Mouse (Mus musculus): Measurements from ENCODE around the gene Nicn1. TPM values are rescaled to one million over a fixed set of nuclear protein-coding genes. Genes with fewer than 3 reads are reported as not detected.
"Not testable (repeated sequence)": the region's sequence is repeated elsewhere in the genome, so short reads cannot be mapped to it uniquely, and the experiment has no call there.

The Nicn1 gene
- polyA plus RNA-seq, 1 experiment from 2014 or later: 65.1 TPM

DNA sequence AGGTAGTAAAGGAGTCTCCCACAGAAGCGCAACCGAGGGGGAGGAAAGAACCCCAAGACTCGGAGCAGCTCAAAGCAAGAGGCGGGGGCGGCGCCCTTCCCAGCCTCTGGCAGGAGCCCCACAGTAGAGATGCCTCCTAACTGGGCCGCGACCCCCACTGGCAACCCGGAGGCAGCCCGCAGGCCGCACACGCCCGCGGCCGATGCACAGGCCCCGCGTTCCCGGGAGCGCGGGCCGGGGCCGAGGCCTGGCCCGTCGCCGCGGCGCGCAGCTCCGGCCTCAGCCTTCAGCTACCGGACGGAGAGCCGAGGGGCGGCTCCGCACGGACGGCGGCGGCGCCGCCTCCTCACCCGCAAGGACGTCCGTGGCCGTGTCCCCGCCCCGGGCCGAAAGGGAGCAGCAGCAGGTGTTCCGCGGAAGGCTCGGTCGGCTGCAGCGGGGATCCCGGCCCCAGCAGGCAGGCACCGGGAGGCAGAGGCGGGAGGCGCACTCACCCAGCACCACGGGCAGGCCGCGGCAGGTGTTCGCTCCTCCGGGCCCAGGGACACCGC, 27.0 kb upstream of the Nicn1 start:
- Histone ChIP-seq H3K9me3 (ENCODE audit: control insufficient read depth, low read length) (no peaks in the 10 kb centered on the region), H3K4me1 (ENCODE audit: control insufficient read depth, insufficient read depth, low read length) (peaks cover 15% of the 10 kb centered on the region), H3K4me3 (ENCODE audit: low read depth, low read length) (peak overlapping the region; percentile 78), H3K27ac (ENCODE audit: low read depth, low read length) (peak overlapping the region; percentile 86), H3K9ac (ENCODE audit: low read length) (peak overlapping the region; percentile 81), H3K27me3 (ENCODE audit: control insufficient read depth, insufficient read depth, low read length) (no peaks in the 10 kb centered on the region), H3K36me3 (ENCODE audit: control insufficient read depth, insufficient read depth, low read length) (no peaks in the 10 kb centered on the region), H3K4me2 (ENCODE audit: low read depth) (peak overlapping the region; percentile 53)
- ATAC-seq (ENCODE audit: insufficient read depth, low FRiP score, low TSS enrichment): peak; percentile 67
- WGBS: 1% methylated on average over 52 of the region's 62 CpGs
- DNase-seq (ENCODE audit: low spot score): peak; percentile 59

DNA sequence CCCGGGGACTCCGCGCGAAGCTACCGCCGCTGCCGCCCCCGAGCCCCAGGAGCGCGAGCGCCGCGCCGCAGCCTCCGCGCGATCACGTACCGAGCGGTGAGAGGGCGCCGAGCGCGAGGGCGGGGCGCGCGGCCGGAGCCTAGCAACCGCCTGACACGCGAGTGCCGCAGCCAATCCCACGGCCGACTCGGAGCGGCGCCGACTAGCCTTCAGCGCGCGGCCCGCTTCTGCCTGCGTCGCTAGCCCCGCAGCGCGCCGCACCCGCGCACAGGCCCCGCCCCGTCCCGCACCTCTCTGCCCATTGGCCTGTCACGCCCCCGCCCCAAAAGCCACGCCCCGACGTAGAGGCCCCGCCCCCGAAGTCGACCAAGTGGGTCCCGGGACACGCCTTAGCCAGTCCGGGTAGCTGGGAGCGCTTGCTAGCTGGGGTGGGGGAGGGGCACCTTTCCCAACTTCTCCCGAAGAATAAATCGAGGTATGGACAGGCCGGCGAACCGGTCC, 26.5 kb upstream of the Nicn1 start, which contains the start of gene Dag1:
TSS of gene Dag1 (minus strand) at position 269 of the 501 bp plus-strand sequence.
- 0% methylated on average over 70 of the region's 71 CpGs for WGBS

DNA sequence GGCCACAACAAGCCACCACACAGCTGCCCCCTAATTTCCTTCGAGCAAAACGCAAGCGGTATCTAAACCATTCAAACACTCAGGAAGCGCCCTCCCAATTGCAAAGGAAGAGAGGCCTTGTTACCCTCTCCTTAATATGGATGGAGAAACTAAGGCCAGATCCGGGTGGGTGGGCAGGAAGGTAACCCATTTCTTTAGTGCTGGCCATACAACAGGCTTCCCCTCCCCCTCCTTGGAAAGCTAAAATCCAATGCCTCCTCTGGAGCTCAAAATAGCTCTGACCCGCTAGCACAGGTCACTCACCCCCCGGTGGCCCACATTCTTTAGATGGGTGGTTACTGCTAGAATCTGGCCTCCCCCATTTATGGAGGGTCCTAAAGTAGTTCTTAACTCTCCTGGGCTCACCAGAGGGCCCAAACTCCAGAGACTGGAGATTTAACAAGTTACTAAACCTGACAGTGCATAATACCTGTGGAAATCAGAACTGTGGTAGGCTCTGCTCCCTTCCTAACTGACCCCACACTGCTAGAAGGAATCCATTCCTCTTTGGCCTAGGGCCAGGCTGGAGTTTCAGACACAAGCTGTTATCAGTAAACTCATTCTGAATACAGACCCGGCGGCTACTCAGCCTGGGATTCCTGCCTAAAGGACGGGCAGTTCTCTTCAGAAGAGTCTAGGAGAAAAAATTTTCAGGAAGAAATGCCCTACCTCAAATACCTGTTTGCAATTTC, 25.9 kb upstream of the Nicn1 start:
- Histone ChIP-seq H3K4me2 (ENCODE audit: low read depth) (peak overlapping the region; percentile 53), H3K4me1 (ENCODE audit: control insufficient read depth, insufficient read depth, low read length) (peaks cover 15% of the 10 kb centered on the region), H3K27ac (ENCODE audit: low read depth, low read length) (peak overlapping the region; percentile 30), H3K36me3 (ENCODE audit: control insufficient read depth, insufficient read depth, low read length) (no peaks in the 10 kb centered on the region), H3K27me3 (ENCODE audit: control insufficient read depth, insufficient read depth, low read length) (no peaks in the 10 kb centered on the region), H3K4me3 (ENCODE audit: low read depth, low read length) (peak overlapping the region; percentile 78), H3K9ac (ENCODE audit: low read length) (peak overlapping the region; percentile 46), H3K9me3 (ENCODE audit: control insufficient read depth, low read length) (no peaks in the 10 kb centered on the region)
- DNase-seq (ENCODE audit: low spot score) (no peak), ATAC-seq (ENCODE audit: insufficient read depth, low FRiP score, low TSS enrichment) (no peak; the same call in none of the 2 replicates)
- whole genome bisulfite sequencing: 13% methylated on average over 10 of the region's 10 CpGs

More for the DNA sequence above, 26.5 kb upstream of the Nicn1 start, which contains the start of gene Dag1:
- no peaks in the 10 kb centered on the region for H3K27me3 ChIP-seq (ENCODE audit: control insufficient read depth, insufficient read depth, low read length)
- ATAC-seq (ENCODE audit: insufficient read depth, low FRiP score, low TSS enrichment): peak; percentile 99
- H3K4me1 ChIP-seq (ENCODE audit: control insufficient read depth, insufficient read depth, low read length): peaks cover 15% of the 10 kb centered on the region
- H3K9me3 ChIP-seq (ENCODE audit: control insufficient read depth, low read length): no peaks in the 10 kb centered on the region
- H3K27ac ChIP-seq (ENCODE audit: low read depth, low read length): peak within 1 kb of the TSS; percentile 86
- no peaks in the 10 kb centered on the region for H3K36me3 ChIP-seq (ENCODE audit: control insufficient read depth, insufficient read depth, low read length)
- peak within 1 kb of the TSS; percentile 78 for H3K4me3 ChIP-seq (ENCODE audit: low read depth, low read length)
- H3K4me2 ChIP-seq (ENCODE audit: low read depth): peak within 1 kb of the TSS; percentile 53
- DNase-seq (ENCODE audit: low spot score): peak; percentile 99
- H3K9ac ChIP-seq (ENCODE audit: low read length): peak within 1 kb of the TSS; percentile 81

DNA sequence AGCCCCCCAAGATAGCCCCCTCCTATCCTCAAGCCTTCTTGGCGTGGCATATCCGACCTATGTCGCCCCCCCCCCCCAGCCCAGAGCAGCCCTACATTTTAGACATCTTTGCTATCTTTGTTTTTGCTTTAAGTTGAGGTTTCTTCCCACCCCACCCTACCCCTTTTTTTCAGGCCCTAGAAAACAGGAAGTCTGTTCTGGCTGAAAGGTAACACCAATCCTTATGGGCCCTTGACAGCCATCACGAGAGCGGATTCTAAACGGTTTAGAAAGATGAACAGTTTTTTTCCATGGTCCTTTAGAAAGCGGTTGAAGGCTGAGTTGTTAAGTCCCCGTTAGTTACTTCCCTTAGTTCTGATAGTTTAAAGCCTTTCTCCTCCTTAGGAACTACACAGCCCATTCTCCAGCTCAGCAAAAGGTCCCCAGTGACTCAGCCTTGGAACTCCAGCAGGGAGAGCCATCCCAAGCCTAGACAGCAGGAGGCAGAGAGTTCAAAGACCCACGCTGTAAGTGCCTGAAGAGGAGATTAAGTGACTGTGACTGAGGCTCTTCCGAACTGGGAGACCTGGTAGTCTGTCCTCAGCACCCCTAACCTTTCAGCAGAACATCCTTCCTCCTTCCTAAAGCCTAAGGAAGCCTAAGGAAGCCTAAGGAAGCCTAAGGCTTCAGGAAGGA, 23.8 kb upstream of the Nicn1 start:
- DNase-seq (ENCODE audit: low spot score) (no peak), ATAC-seq (ENCODE audit: insufficient read depth, low FRiP score, low TSS enrichment) (no peak)
- Histone ChIP-seq H3K4me1 (ENCODE audit: control insufficient read depth, insufficient read depth, low read length) (peaks cover 15% of the 10 kb centered on the region), H3K9ac (ENCODE audit: low read length) (no peak overlapping the region), H3K27me3 (ENCODE audit: control insufficient read depth, insufficient read depth, low read length) (no peaks in the 10 kb centered on the region), H3K27ac (ENCODE audit: low read depth, low read length) (no peak overlapping the region), H3K4me2 (ENCODE audit: low read depth) (no peak overlapping the region), H3K36me3 (ENCODE audit: control insufficient read depth, insufficient read depth, low read length) (no peaks in the 10 kb centered on the region), H3K4me3 (ENCODE audit: low read depth, low read length) (no peak overlapping the region), H3K9me3 (ENCODE audit: control insufficient read depth, low read length) (no peaks in the 10 kb centered on the region)
- WGBS: 68% methylated on average over 10 of the region's 10 CpGs

DNA sequence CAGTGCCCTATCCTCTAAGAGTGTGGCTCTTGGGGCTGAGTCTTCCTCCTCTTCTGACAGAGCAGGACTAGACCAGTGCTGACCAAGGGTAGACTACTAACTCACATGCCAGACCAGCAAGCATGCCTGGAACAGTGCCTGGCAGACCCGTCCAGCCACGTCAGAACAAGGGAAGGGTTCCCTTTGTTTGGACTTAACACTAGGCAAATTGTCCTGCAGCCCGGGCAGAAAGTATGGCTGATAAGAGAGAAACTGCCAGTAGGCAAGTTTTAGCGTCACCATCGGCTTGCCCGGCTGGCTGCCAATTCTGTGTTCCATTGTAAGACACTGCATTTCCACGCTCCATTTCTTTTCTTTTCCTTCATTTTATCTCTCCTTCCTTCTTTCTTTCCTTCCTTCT, 22.5 kb upstream of the Nicn1 start:
- Histone ChIP-seq H3K27ac (ENCODE audit: low read depth, low read length) (no peak overlapping the region), H3K4me1 (ENCODE audit: control insufficient read depth, insufficient read depth, low read length) (peaks cover 6% of the 10 kb centered on the region), H3K9ac (ENCODE audit: low read length) (no peak overlapping the region), H3K27me3 (ENCODE audit: control insufficient read depth, insufficient read depth, low read length) (no peaks in the 10 kb centered on the region), H3K9me3 (ENCODE audit: control insufficient read depth, low read length) (no peaks in the 10 kb centered on the region), H3K4me3 (ENCODE audit: low read depth, low read length) (no peak overlapping the region), H3K4me2 (ENCODE audit: low read depth) (no peak overlapping the region), H3K36me3 (ENCODE audit: control insufficient read depth, insufficient read depth, low read length) (no peaks in the 10 kb centered on the region)
- ATAC-seq (ENCODE audit: insufficient read depth, low FRiP score, low TSS enrichment): no peak
- no peak for DNase-seq (ENCODE audit: low spot score)
- WGBS: 86% methylated on average over 7 of the region's 7 CpGs

DNA sequence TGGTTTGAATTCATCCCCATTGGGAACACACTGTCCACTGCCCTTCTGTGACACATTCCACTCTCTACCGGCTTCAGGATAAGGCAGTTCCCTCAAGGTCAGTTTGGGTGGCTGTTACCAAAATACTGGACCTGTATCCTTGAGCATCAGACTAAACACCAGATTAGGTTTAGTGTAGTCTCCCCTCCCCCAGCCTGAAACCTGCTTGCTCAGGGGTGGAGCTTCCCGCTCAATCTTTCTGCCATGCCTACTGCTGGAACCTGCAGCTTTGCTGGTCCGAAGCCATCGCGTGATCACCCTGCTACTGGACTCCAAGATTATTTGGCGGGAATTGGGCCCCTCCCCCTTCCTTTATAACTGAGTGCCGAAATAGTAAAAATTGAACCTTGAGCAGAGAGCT, 21.5 kb upstream of the Nicn1 start:
- H3K9ac ChIP-seq (ENCODE audit: low read length); H3K4me1 ChIP-seq (ENCODE audit: control insufficient read depth, insufficient read depth, low read length); H3K9me3 ChIP-seq (ENCODE audit: control insufficient read depth, low read length); H3K27ac ChIP-seq (ENCODE audit: low read depth, low read length); H3K4me2 ChIP-seq (ENCODE audit: low read depth); ATAC-seq (ENCODE audit: insufficient read depth, low FRiP score, low TSS enrichment); H3K4me3 ChIP-seq (ENCODE audit: low read depth, low read length); H3K36me3 ChIP-seq (ENCODE audit: control insufficient read depth, insufficient read depth, low read length); H3K27me3 ChIP-seq (ENCODE audit: control insufficient read depth, insufficient read depth, low read length); DNase-seq (ENCODE audit: low spot score): not testable (repeated sequence)
- 76% methylated on average over 6 of the region's 7 CpGs for WGBS

DNA sequence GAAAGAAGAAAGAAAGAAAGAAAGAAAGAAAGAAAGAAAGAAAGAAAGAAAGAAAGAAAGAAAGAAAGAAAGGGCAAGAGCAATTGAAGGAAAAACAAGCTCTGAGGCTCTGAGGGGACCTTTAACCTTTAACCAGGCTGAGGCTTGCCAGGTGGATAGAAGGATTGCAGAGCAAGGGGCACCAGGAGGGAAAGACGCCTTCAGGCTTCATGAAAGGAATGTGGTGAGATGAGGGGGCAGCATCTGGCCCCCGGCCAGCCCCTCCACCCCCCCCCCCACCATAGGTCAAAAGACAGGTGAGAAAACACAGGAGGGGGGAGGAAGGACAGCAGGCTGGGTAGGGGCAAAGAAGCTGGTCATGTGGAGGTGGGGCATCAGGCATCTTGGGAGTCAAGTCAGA, 18.3 kb upstream of the Nicn1 start:
- DNase-seq (ENCODE audit: low spot score) (no peak), ATAC-seq (ENCODE audit: insufficient read depth, low FRiP score, low TSS enrichment) (no peak)
- Histone ChIP-seq H3K4me3 (ENCODE audit: low read depth, low read length) (no peak overlapping the region), H3K36me3 (ENCODE audit: control insufficient read depth, insufficient read depth, low read length) (no peaks in the 10 kb centered on the region), H3K9ac (ENCODE audit: low read length) (no peak overlapping the region), H3K4me1 (ENCODE audit: control insufficient read depth, insufficient read depth, low read length) (no peaks in the 10 kb centered on the region), H3K27ac (ENCODE audit: low read depth, low read length) (no peak overlapping the region), H3K27me3 (ENCODE audit: control insufficient read depth, insufficient read depth, low read length) (no peaks in the 10 kb centered on the region), H3K4me2 (ENCODE audit: low read depth) (no peak overlapping the region), H3K9me3 (ENCODE audit: control insufficient read depth, low read length) (no peaks in the 10 kb centered on the region)
- 47% methylated on average over 2 of the region's 2 CpGs for WGBS

DNA sequence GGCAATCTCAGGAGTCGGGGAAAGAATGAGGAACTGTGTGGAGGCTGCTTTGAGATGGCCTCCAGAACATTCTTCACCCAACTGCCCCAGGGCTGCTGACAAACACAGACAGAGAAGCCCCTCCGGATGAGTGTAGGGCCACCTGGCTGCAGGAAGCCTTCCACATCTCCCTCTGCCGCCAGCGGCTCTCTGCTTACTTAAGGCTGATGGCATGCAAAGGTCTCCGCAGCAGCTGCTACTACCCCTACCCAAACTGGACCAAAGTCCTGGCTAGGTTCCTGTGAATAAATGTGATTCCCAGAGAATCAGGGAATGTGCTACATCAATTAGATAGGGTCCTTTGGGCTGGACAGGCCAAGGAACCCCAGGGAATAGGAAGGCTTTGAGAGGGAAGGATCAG, 17.5 kb upstream of the Nicn1 start:
- ATAC-seq (ENCODE audit: insufficient read depth, low FRiP score, low TSS enrichment) (no peak), DNase-seq (ENCODE audit: low spot score) (no peak)
- Histone ChIP-seq H3K27ac (ENCODE audit: low read depth, low read length) (no peak overlapping the region), H3K4me2 (ENCODE audit: low read depth) (no peak overlapping the region), H3K4me1 (ENCODE audit: control insufficient read depth, insufficient read depth, low read length) (no peaks in the 10 kb centered on the region), H3K4me3 (ENCODE audit: low read depth, low read length) (no peak overlapping the region), H3K9ac (ENCODE audit: low read length) (no peak overlapping the region), H3K36me3 (ENCODE audit: control insufficient read depth, insufficient read depth, low read length) (no peaks in the 10 kb centered on the region), H3K9me3 (ENCODE audit: control insufficient read depth, low read length) (no peaks in the 10 kb centered on the region), H3K27me3 (ENCODE audit: control insufficient read depth, insufficient read depth, low read length) (no peaks in the 10 kb centered on the region)
- WGBS: 70% methylated on average over 5 of the region's 5 CpGs

Data from neural tube, embryonic 11.5 days (tissue).